Mouse (Mus musculus) midbrain, postnatal 0 days (tissue): ENCODE measurements at regions not wholly inside any gene's neighbourhood (a gene's known extent, or its start where the extent isn't known, plus 50 kb on each side); places are given as distances from the start of the nearest gene placed in this dataset.

Experiments
- ATAC-seq: fragments of 200-750 bp; cut with Nextera tagmentation; 2 replicates; pipeline ENCODE4 v1.8.0; 2017; ENCODE audit warnings: moderate number of reproducible peaks, mild to moderate bottlenecking, moderate TSS enrichment, moderate library complexity; ENCODE audit not compliant: low FRiP score
- DNase-seq: peaks from one replicate; pipeline ENCODE4 v3.0.0-alpha.2; 2015; ENCODE audit warnings: low spot score
- H3K27ac ChIP-seq: fragments of 300-500 bp; sonication (generic); 2 replicates; pipeline ENCODE4 v1.5.1; 2014; ENCODE audit warnings: low read depth, mild to moderate bottlenecking, low read length, mixed read lengths
- H3K27me3 ChIP-seq: fragments of 300-500 bp; sonication (generic); 2 replicates; pipeline ENCODE4 v1.6.1; 2014; ENCODE audit warnings: low read length, control low read depth, mixed read lengths; ENCODE audit not compliant: insufficient read depth
- H3K36me3 ChIP-seq: fragments of 300-500 bp; sonication (generic); 2 replicates; pipeline ENCODE4 v1.6.1; 2014; ENCODE audit warnings: low read length, control low read depth, mixed read lengths; ENCODE audit not compliant: insufficient read depth
- H3K4me1 ChIP-seq: fragments of 300-500 bp; sonication (generic); 2 replicates; pipeline ENCODE4 v1.6.1; 2014; ENCODE audit warnings: mild to moderate bottlenecking, control low read depth, antibody characterized with exemption, low read length, mixed read lengths; ENCODE audit not compliant: insufficient read depth
- H3K4me2 ChIP-seq: fragments of 300-500 bp; sonication (generic); 2 replicates; pipeline ENCODE4 v1.6.1; 2014; ENCODE audit warnings: low read depth, mild to moderate bottlenecking, low read length, mixed read lengths; ENCODE audit not compliant: poor library complexity, severe bottlenecking
- H3K4me3 ChIP-seq: fragments of 300-500 bp; sonication (generic); 2 replicates; pipeline ENCODE4 v1.5.1; 2014; ENCODE audit warnings: low read depth, mild to moderate bottlenecking, low read length, moderate library complexity
- H3K9ac ChIP-seq: fragments of 300-500 bp; sonication (generic); replicated peaks from 2 replicates; pipeline ENCODE4 v1.6.1; 2014; ENCODE audit warnings: mild to moderate bottlenecking, low read length, moderate library complexity, mixed read lengths; ENCODE audit not compliant: poor library complexity, severe bottlenecking
- H3K9me3 ChIP-seq: fragments of 300-500 bp; sonication (generic); 2 replicates; pipeline ENCODE4 v1.6.1; 2016; ENCODE audit warnings: low read length, control low read depth
- CTCF ChIP-seq: IDR thresholded peaks from 2 replicates; pipeline ENCODE4 v1.5.1; 2016; ENCODE audit warnings: antibody characterized with exemption, mild to moderate bottlenecking
- WGBS: fragments of 180-500 bp; shearing (Covaris S2); extraction: QIAGEN DNeasy Blood & Tissue Kit; methylation state at CpG from one replicate; pipeline ENCODE4 v1.1.7; 2014; 5-methylcytosine and 5-hydroxymethylcytosine counted together

DNA sequence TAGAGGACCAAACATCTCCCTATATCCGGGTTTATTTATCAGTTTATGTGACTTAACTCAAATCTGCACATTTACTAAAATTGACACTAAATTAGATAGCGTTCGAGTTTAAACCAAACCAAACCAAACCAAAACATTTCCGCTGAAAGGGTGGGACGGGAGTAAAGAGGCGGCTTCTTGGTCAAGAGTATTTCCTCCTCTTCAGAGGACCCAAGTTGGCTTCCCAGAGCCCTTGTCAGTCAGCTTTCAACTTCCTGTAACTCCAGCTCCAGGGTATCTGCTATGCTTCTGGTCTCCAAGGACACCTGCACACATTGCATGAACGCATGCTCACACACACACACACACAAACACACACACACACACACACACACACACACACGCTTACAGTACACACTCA is 137.4 kb upstream of the Rap1b start:
- no peak overlapping the region for H3K27ac ChIP-seq
- no peak for ATAC-seq

DNA sequence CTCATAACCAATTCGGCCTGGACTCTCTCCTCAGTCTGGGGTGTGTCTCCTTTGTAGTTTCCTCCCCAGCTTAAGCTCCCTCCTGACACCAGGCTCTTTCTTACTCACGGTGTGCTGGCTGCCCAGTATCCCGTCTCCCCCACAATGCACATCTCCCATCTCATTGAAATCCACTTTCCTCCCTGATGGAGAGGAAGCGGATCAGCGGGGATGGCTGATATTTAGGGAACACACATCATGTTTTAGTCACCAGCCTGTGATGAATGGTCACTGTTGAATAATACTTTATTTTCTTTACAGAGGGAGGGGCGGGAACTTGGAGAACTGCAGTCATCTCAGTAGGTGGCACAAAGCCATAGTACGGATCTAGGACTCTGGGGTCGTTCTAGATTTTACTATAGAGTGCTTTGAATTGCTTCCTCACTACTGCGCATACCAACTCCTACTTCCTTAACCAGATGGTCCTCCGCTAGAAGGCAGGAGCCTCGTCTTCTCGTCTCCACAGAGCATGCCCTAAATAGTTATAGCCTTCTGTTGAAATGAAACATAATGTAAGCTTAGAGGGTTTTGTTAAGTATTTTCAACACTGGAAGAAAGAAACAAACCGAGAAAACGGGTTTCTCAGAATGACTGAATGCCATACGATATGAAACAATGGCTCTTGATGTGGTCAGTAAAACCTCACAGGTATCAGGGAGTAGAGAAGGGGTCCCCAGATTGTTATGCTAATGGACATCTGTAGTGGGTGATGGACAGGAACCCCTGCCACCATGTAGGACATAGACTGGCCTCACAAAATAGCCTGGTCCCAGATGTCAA is 139.2 kb upstream of the Rap1b start:
- Histone ChIP-seq H3K4me2 (no peak overlapping the region), H3K9me3 (no peaks in the 10 kb centered on the region), H3K36me3 (no peaks in the 10 kb centered on the region), H3K4me3 (no peak overlapping the region), H3K4me1 (no peaks in the 10 kb centered on the region), H3K9ac (no peak overlapping the region), H3K27me3 (no peaks in the 10 kb centered on the region), H3K27ac (no peak overlapping the region)
- TF ChIP-seq CTCF, result no peak
- DNase-seq (no peak), ATAC-seq (no peak)
- WGBS, result 77% methylated on average over 15 of the region's 15 CpGs

More for the DNA sequence above, 137.4 kb upstream of the Rap1b start:
- Histone ChIP-seq H3K9me3 (no peaks in the 10 kb centered on the region), H3K27me3 (no peaks in the 10 kb centered on the region), H3K9ac (no peak overlapping the region), H3K36me3 (no peaks in the 10 kb centered on the region), H3K4me2 (no peak overlapping the region), H3K4me3 (no peak overlapping the region), H3K4me1 (no peaks in the 10 kb centered on the region)
- TF ChIP-seq CTCF, result no peak
- DNase-seq, result no peak
- whole genome bisulfite sequencing, result 80% methylated on average over 8 of the region's 8 CpGs

GRCm38 (mm10) chr10:117987620-117988019 is 141.8 kb upstream of the Rap1b start:
- Histone ChIP-seq H3K36me3 (no peaks in the 10 kb centered on the region), H3K9me3 (no peaks in the 10 kb centered on the region), H3K27ac (no peak overlapping the region), H3K4me3 (no peak overlapping the region), H3K4me2 (no peak overlapping the region), H3K9ac (no peak overlapping the region), H3K4me1 (no peaks in the 10 kb centered on the region), H3K27me3 (no peaks in the 10 kb centered on the region)
- DNase-seq, result no peak
- TF ChIP-seq CTCF, result no peak
- WGBS, result 70% methylated on average over 6 of the region's 6 CpGs
- ATAC-seq, result no peak

- Histone ChIP-seq H3K27me3 (no peaks in the 10 kb centered on the region), H3K4me2 (no peak overlapping the region), H3K9ac (no peak overlapping the region), H3K4me3 (no peak overlapping the region), H3K9me3 (no peaks in the 10 kb centered on the region), H3K4me1 (no peaks in the 10 kb centered on the region), H3K36me3 (no peaks in the 10 kb centered on the region), H3K27ac (no peak overlapping the region)
- no peak for DNase-seq
- 80% methylated on average over 5 of the region's 5 CpGs for WGBS
- ATAC-seq, result no peak
- TF ChIP-seq CTCF, result no peak
Measured at GRCm38 (mm10) chr10:117988076-117988475, 142.2 kb upstream of the Rap1b start.

- H3K27me3 ChIP-seq, result no peaks in the 10 kb centered on the region
- 79% methylated on average over 1 of the region's 1 CpGs for WGBS
- no peak for ATAC-seq
- H3K4me3 ChIP-seq, result no peak overlapping the region
- TF ChIP-seq CTCF, result no peak
- H3K4me1 ChIP-seq, result 0 out of 2 replicates have a peak, but pooled peaks cover 3% of the 10 kb centered on the region
- H3K36me3 ChIP-seq, result no peaks in the 10 kb centered on the region
- H3K9ac ChIP-seq, result no peak overlapping the region
- H3K9me3 ChIP-seq, result no peaks in the 10 kb centered on the region
- no peak overlapping the region for H3K27ac ChIP-seq
- no peak overlapping the region for H3K4me2 ChIP-seq
- no peak for DNase-seq
Measured at GRCm38 (mm10) chr10:117991176-117991575, 145.3 kb upstream of the Rap1b start.

- no peak for ATAC-seq
- Histone ChIP-seq H3K27ac (no peak overlapping the region), H3K9me3 (no peaks in the 10 kb centered on the region), H3K4me2 (no peak overlapping the region), H3K4me3 (no peak overlapping the region), H3K4me1 (0 out of 2 replicates have a peak, but pooled peaks cover 3% of the 10 kb centered on the region), H3K9ac (no peak overlapping the region), H3K36me3 (no peaks in the 10 kb centered on the region), H3K27me3 (no peaks in the 10 kb centered on the region)
- 80% methylated on average over 9 of the region's 9 CpGs for WGBS
- DNase-seq, result no peak
- TF ChIP-seq CTCF, result no peak
Measured at GRCm38 (mm10) chr10:117992317-117992716, 146.5 kb upstream of the Rap1b start.
